Mouse (Mus musculus): ENCODE data around the gene Topaz1.

GRCm38 (mm10) chr9:122837680-122838079, 90.5 kb downstream of the Topaz1 start:
- TF ChIP-seq CTCF (IDR thresholded peaks at IDR 0.05; ENCODE audit: low read depth, low read length), result no peak
- TF ChIP-seq GATA1 (IDR thresholded peaks at IDR 0.05; ENCODE audit: borderline replicate concordance, low read length), result no peak
- no peak for TF ChIP-seq TAL1 (conservative IDR thresholded peaks at IDR 0.05; ENCODE audit: low read depth, low read length)
- TF ChIP-seq POLR2AphosphoS5 (IDR thresholded peaks at IDR 0.05; ENCODE audit: insufficient replicate concordance, low read depth, low read length), result no peak
